Mouse (Mus musculus): ENCODE measurements around the gene Gm21974. TPM values are rescaled to one million over a fixed set of nuclear protein-coding genes. Genes with fewer than 3 reads are reported as not detected.

The Gm21974 gene
- polyA plus RNA-seq, 1 experiment = not detected

Other genes with a start within 250 kb of the Gm21974 start
- gene Bcl7c, start 186.5 kb downstream of the Gm21974 start, polyA plus RNA-seq (2012; rRNA removed) = 21.2 and 30.4 TPM in 2 replicates
- 21.0 and 35.9 TPM in 2 replicates for gene Ctf1, start 182.7 kb downstream of the Gm21974 start, polyA plus RNA-seq (2012; rRNA removed)
- not detected in 2 replicates for gene Ctf2, start 163.3 kb downstream of the Gm21974 start, polyA plus RNA-seq (2012; rRNA removed)
- 25.7 and 26.8 TPM in 2 replicates for gene Fbxl19, start 150.9 kb downstream of the Gm21974 start, polyA plus RNA-seq (2012; rRNA removed)
- 27.1 and 37.9 TPM in 2 replicates for gene Orai3, start 125.6 kb downstream of the Gm21974 start, polyA plus RNA-seq (2012; rRNA removed)
- gene Setd1a, start 118.8 kb downstream of the Gm21974 start, polyA plus RNA-seq (2012; rRNA removed) = 7.6 and 11.8 TPM in 2 replicates
- not detected in 2 replicates for gene Gm49388, start 109.8 kb downstream of the Gm21974 start, polyA plus RNA-seq (2012; rRNA removed)
- 103 and 120 TPM in 2 replicates for gene Hsd3b7, start 94.8 kb downstream of the Gm21974 start, polyA plus RNA-seq (2012; rRNA removed)
- 76.2 and 82.5 TPM in 2 replicates for gene Stx4a, start 71.2 kb downstream of the Gm21974 start, polyA plus RNA-seq (2012; rRNA removed)
- gene Stx1b, start 70.9 kb downstream of the Gm21974 start, polyA plus RNA-seq (2012; rRNA removed) = 16.6 and 24.0 TPM in 2 replicates
- 18.3 and 22.8 TPM in 2 replicates for gene Zfp646, start 19.2 kb downstream of the Gm21974 start, polyA plus RNA-seq (2012; rRNA removed)
- 5.9 and 8.2 TPM in 2 replicates for gene Zfp668, start 18.6 kb downstream of the Gm21974 start, polyA plus RNA-seq (2012; rRNA removed)
- 1.9 and 2.6 TPM in 2 replicates for gene Prss53, start 4.5 kb downstream of the Gm21974 start, polyA plus RNA-seq (2012; rRNA removed)
- 246 and 309 TPM in 2 replicates for gene Vkorc1, start 163 bp upstream of the Gm21974 start, polyA plus RNA-seq (2012; rRNA removed)
- 118 and 137 TPM in 2 replicates for gene Bckdk, start 8.6 kb upstream of the Gm21974 start, polyA plus RNA-seq (2012; rRNA removed)
- 15.9 and 16.4 TPM in 2 replicates for gene Kat8, start 17.1 kb upstream of the Gm21974 start, polyA plus RNA-seq (2012; rRNA removed)
- gene Prss8, start 34.6 kb upstream of the Gm21974 start, polyA plus RNA-seq (2012; rRNA removed) = 80.4 and 83.4 TPM in 2 replicates
- gene Prss36, start 51.3 kb upstream of the Gm21974 start, polyA plus RNA-seq (2012; rRNA removed) = 23.6 and 29.7 TPM in 2 replicates
- 285 and 355 TPM in 2 replicates for gene Fus, start 72.0 kb upstream of the Gm21974 start, polyA plus RNA-seq (2012; rRNA removed)
- 45.2 and 50.8 TPM in 2 replicates for gene Pycard, start 98.4 kb upstream of the Gm21974 start, polyA plus RNA-seq (2012; rRNA removed)
- gene Trim72, start 108.5 kb upstream of the Gm21974 start, polyA plus RNA-seq (2012; rRNA removed) = 1.2 and 1.6 TPM in 2 replicates
- 13.7 and 17.3 TPM in 2 replicates for gene Itgam, start 167.2 kb upstream of the Gm21974 start, polyA plus RNA-seq (2012; rRNA removed)
- not detected in 2 replicates for gene Gm49368, start 167.2 kb upstream of the Gm21974 start, polyA plus RNA-seq (2012; rRNA removed)
- 3.6 and 3.8 TPM in 2 replicates for gene Itgax, start 234.1 kb upstream of the Gm21974 start, polyA plus RNA-seq (2012; rRNA removed)